Mouse (Mus musculus): ENCODE measurements around the gene Ppm1j.

DNA sequence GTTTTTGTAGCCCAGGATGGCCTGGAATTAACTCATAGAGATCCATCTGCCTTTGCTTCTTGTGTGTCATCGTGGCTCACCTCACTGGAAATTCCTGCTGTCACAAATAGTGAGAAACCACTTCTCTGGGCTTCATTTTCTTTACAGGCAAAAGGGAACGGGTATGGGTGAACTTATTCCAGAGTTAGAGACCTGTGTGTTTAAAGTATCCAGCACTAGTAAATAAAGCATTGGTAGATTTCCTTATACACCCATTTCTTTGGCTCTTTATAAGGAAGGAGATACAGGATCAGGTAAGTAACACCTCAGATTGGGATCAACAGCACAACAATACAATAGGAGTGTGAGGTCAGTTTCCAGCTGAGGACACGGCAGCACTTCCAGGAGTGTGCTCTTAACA is 7.2 kb downstream of the Ppm1j start, which contains the start of gene Rhoc:
- TF ChIP-seq TCF12 (IDR thresholded peaks at IDR 0.05; ENCODE audit: insufficient read depth, poor library complexity, severe bottlenecking) (no peak), POLR2A (IDR thresholded peaks at IDR 0.05; ENCODE audit: insufficient read length, low read depth) (no peak), E2F4 (IDR thresholded peaks at IDR 0.05; ENCODE audit: insufficient read depth) (no peak), MYOD1 (IDR thresholded peaks at IDR 0.05; ENCODE audit: control insufficient read depth in 1 of 3, insufficient read length in 2 of 3, low read depth in 2 of 3) (no peak), CEBPB (IDR thresholded peaks at IDR 0.05; ENCODE audit: insufficient read depth, poor library complexity, severe bottlenecking) (no peak), MYOG (IDR thresholded peaks at IDR 0.05; ENCODE audit: control insufficient read depth in 1 of 3, insufficient read depth in 1 of 3, insufficient read length in 2 of 3, low read depth in 2 of 3) (no peak), USF1 (IDR thresholded peaks at IDR 0.05; ENCODE audit: low read depth) (no peak), TCF3 (IDR thresholded peaks at IDR 0.05; ENCODE audit: insufficient read length, low read depth) (no peak), REST (IDR thresholded peaks at IDR 0.05; ENCODE audit: insufficient read depth, insufficient read length) (no peak), MAX (IDR thresholded peaks at IDR 0.05; ENCODE audit: low read depth) (no peak), POLR2AphosphoS2 (IDR thresholded peaks at IDR 0.05; ENCODE audit: insufficient read length, low read depth) (no peak)

Data from myocyte (in vitro differentiated cells).